Mouse (Mus musculus): ENCODE results near the gene Cyp4f37.
A peak's percentile ranks its signal among the peaks of the same experiment; 100 is the strongest.
"Not testable (repeated sequence)": the region's sequence is repeated elsewhere in the genome, so short reads cannot be mapped to it uniquely, and the experiment has no call there.

The Cyp4f37 gene

GRCm38 (mm10) chr17:32621018-32621417 is at the start of gene Cyp4f37:
Cyp4f37 (plus strand) TSS chr17:32621309.
- DNase-seq (ENCODE audit: low spot score in 2 of 2), result not testable (repeated sequence)

- DNase-seq (ENCODE audit: low spot score in 2 of 2), result not testable (repeated sequence)
These were observed 47.8 kb upstream of the Cyp4f37 start for GRCm38 (mm10) chr17:32573286-32573685.

GRCm38 (mm10) chr17:32577496-32578186 is 43.5 kb upstream of the Cyp4f37 start:
- DNase-seq (ENCODE audit: low spot score in 2 of 2), result no peak

- no peak for DNase-seq (ENCODE audit: low spot score in 2 of 2)
These were observed 24.6 kb upstream of the Cyp4f37 start for GRCm38 (mm10) chr17:32596494-32596893.

- DNase-seq (ENCODE audit: low spot score in 2 of 2), result peak in 1 of 2 experiments; percentile 10
These were observed 13.1 kb upstream of the Cyp4f37 start for GRCm38 (mm10) chr17:32608055-32608454.

GRCm38 (mm10) chr17:32610231-32610630 is 10.9 kb upstream of the Cyp4f37 start:
- not testable (repeated sequence) for DNase-seq (ENCODE audit: low spot score in 2 of 2)

- no peak for DNase-seq (ENCODE audit: low spot score in 2 of 2)
These were observed 10.2 kb upstream of the Cyp4f37 start for GRCm38 (mm10) chr17:32610896-32611295.

- DNase-seq (ENCODE audit: low spot score in 2 of 2), result no peak
These were observed 8.7 kb upstream of the Cyp4f37 start for GRCm38 (mm10) chr17:32612417-32612816.

GRCm38 (mm10) chr17:32617252-32617651 is 3.9 kb upstream of the Cyp4f37 start:
- DNase-seq (ENCODE audit: low spot score in 2 of 2), result no peak

GRCm38 (mm10) chr17:32629726-32630125 is 8.6 kb downstream of the Cyp4f37 start:
- not testable (repeated sequence) for DNase-seq (ENCODE audit: low spot score in 2 of 2)

- DNase-seq (ENCODE audit: low spot score in 2 of 2), result no peak
These were observed 10.8 kb downstream of the Cyp4f37 start for GRCm38 (mm10) chr17:32631936-32632335.

GRCm38 (mm10) chr17:32634242-32634971 is 13.3 kb downstream of the Cyp4f37 start:
- DNase-seq (ENCODE audit: low spot score in 2 of 2), result not testable (repeated sequence)

- DNase-seq (ENCODE audit: low spot score in 2 of 2), result peak; percentile 42 to 58
These were observed 13.8 kb downstream of the Cyp4f37 start for GRCm38 (mm10) chr17:32634972-32635314.

- no peak for DNase-seq (ENCODE audit: low spot score in 2 of 2)
These were observed 15.2 kb downstream of the Cyp4f37 start for GRCm38 (mm10) chr17:32636341-32636740.

GRCm38 (mm10) chr17:32637151-32637550 is 16.0 kb downstream of the Cyp4f37 start:
- DNase-seq (ENCODE audit: low spot score in 2 of 2), result no peak

GRCm38 (mm10) chr17:32646631-32647030 is 25.5 kb downstream of the Cyp4f37 start:
- no peak for DNase-seq (ENCODE audit: low spot score in 2 of 2)

GRCm38 (mm10) chr17:32653860-32654259 is 32.8 kb downstream of the Cyp4f37 start:
- no peak for DNase-seq (ENCODE audit: low spot score in 2 of 2)

- no peak for DNase-seq (ENCODE audit: low spot score in 2 of 2)
These were observed 35.9 kb downstream of the Cyp4f37 start for GRCm38 (mm10) chr17:32657041-32657440.

- no peak for DNase-seq (ENCODE audit: low spot score in 2 of 2)
These were observed 37.1 kb downstream of the Cyp4f37 start for GRCm38 (mm10) chr17:32658246-32658645.

- peak in 1 of 2 experiments; percentile 1 for DNase-seq (ENCODE audit: low spot score in 2 of 2)
These were observed 37.6 kb downstream of the Cyp4f37 start, which contains the start of gene Cyp4f40 for GRCm38 (mm10) chr17:32658712-32659111. Cyp4f40 (plus strand) TSS chr17:32658900.

- DNase-seq (ENCODE audit: low spot score in 2 of 2), result no peak
These were observed 52.9 kb downstream of the Cyp4f37 start for GRCm38 (mm10) chr17:32673976-32674375.

- no peak for DNase-seq (ENCODE audit: low spot score in 2 of 2)
These were observed 55.0 kb downstream of the Cyp4f37 start for GRCm38 (mm10) chr17:32676040-32676635.

GRCm38 (mm10) chr17:32680404-32680803 is 59.3 kb downstream of the Cyp4f37 start:
- peak in 1 of 2 experiments; percentile 4 for DNase-seq (ENCODE audit: low spot score in 2 of 2)
